Mouse (Mus musculus) mature B cell (primary cell): Measurements from ENCODE around the gene Naaa.

ENCODE experiments used
- in situ Hi-C: fragments of 300-500 bp; cut with MboI; formaldehyde crosslinking; loops from 2 replicates; pipeline ENCODE4 v1.14.3; 2019

The Naaa gene

DNA sequence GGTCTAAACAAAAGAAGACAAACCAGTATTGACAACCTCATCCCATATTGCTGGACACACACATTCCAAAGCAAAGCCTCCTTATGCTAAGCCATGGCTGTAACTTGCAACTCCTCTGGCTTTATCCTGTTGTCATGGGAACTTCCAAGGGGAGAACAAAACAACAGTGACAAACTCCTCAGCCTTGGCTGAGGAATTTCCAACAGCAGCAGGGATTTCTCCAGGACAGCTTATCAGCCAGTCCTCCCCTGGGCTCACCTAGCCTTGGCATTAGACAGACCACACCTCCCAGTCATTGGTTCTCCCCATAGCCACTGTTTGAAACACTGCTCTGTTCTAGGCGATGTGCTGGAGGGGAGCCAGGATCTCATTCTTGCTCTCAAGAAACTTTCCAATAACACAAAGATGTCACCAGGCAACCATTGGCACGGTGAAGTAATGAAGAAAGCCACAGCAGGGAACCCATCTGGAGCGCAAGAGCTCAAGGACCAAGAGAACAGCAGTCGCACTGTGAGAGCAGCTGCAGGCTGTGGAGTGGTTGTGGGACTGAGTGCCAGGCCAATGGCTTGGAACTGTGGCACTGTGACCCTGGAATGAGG, 14.1 kb downstream of the Naaa start:
- in situ Hi-C loops: no loop called here

GRCm38 (mm10) chr5:92262646-92263045, 15.3 kb downstream of the Naaa start:
- in situ Hi-C loops: no loop called here

GRCm38 (mm10) chr5:92256218-92256617, 21.8 kb downstream of the Naaa start, which contains the start of gene Ppef2:
TSS of gene Ppef2 (minus strand) at chr5:92256278.
- in situ Hi-C loops: no loop called here

DNA sequence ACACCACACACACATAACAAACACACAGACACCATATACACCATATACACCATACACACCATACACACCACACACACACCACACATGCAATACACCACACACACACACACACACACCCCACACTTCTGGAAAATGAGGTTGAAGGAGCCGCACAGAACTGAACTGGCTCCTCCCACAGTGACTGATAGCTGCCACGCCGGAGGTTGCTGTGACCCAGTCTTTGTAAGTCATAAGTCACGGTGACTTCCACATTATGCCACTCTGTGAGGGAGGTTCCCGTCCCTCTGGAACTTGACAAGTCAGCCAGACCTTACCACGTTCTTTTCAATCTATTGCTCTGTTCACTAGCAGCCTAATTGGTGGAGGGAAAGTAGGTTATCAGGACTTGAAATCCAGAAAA, 23.5 kb downstream of the Naaa start:
- in situ Hi-C loops: no loop called here

GRCm38 (mm10) chr5:92252797-92253343, 25.1 kb downstream of the Naaa start:
- in situ Hi-C loops: no loop called here

GRCm38 (mm10) chr5:92252031-92252430, 25.9 kb downstream of the Naaa start:
- in situ Hi-C loops: no loop called here

GRCm38 (mm10) chr5:92248614-92249013, 29.4 kb downstream of the Naaa start:
- in situ Hi-C loops: no loop called here

GRCm38 (mm10) chr5:92245483-92245882, 32.5 kb downstream of the Naaa start:
- in situ Hi-C loops: no loop called here

GRCm38 (mm10) chr5:92244900-92245299, 33.1 kb downstream of the Naaa start:
- in situ Hi-C loops: no loop called here

DNA sequence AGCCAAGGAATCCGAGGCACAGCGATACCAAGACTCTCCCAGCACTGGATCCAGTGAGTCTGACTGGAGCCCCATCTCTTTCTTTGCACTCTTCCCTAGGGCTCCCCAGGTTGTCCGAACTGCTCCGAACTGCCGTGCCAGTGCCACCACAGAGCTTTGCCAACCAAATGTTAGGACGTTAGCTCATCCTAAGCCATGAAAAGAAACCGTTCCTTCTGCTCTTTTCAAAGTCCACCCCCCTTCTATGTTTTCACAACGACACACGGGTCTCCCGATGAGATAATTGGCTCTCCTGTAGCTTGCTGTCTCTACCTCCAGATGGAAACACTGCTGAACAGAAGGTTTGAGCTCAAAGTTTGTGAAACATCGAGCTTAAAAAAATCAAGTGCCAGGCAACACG, 37.2 kb downstream of the Naaa start:
- in situ Hi-C loops: no loop called here

DNA sequence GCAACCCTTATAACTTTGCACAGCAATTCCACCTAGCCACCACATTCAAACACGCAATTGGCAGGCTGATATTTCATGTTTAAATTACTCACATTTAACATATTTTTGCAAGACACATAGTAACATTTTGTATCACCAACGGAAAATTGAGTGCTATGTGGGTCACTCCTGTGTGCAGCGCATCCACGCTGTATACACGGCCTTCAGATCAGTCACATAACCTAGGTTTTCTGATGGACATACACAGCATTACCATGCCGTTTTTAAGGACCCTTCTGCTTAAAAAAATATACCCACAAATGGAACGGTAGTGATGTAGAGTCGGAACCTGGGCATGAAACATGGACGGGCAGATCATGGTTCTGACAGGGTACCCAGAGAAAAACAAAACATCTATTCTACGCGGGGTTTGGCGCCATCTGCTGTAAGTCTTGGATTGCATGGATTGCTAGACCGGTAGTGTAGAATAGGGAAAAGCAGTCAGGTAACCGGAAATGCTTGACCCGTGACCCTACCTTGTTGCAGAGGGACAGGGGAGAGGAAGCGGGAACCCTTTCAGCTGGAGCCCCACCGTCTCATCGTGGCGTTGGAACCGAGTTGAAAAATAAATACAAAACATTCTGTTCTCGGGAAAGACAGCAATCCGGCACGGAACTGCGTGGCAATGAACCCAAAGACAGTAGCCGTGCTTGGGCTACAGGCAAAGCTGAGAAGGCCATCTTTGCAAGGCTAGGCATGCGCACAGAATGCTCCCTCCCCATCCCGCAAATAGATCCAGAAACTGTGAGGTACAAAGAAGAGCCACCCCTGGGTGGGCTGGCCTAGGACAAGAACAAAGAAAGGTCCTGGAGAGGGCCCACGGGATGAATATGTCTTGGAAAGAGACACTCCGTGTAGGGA, 38.4 kb downstream of the Naaa start:
- in situ Hi-C loops: no loop called here

- in situ Hi-C loops: no loop called here
Observed at GRCm38 (mm10) chr5:92234939-92235557, 42.9 kb downstream of the Naaa start.

- in situ Hi-C loops: no loop called here
Observed at GRCm38 (mm10) chr5:92233366-92233765, 44.6 kb downstream of the Naaa start.

DNA sequence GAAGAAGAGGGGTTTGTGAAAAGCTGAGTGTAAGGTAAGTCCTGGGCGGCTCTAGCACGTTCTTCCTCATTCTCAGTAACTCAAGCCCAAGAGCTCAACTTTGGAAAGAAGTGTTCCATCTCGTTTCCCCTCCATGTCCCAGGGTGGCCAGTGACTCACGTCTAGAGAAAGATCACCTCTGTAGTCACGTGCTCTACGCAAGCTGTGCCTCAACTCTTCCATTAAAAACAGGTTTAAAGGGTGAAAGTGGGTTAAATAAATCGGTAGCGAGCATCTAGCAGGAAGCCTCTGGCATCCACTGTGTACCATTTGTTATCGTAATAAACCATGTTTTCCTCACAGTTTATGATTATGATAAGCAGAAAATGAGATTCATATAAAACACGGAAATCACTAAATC, 46.1 kb downstream of the Naaa start:
- in situ Hi-C loops: no loop called here

DNA sequence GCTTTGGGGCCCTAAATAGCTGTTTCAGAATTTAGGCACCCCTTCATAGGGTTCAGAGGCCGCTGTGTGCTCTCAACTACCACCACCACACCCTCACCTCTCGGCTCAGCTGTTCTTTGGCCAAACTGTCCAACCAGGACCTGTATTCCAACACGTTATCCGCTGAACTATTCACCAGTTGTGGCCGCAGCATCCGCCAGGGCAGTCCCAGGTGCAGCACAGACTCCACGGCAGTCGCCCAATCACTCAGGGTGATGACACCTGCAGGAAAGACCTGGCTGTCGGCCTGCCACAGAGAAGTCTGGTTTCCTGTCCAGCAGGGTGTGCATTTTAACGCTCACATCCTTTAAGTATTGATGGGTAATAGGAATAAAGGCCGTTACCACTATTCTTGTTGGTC, 47.7 kb downstream of the Naaa start:
- in situ Hi-C loops: no loop called here

DNA sequence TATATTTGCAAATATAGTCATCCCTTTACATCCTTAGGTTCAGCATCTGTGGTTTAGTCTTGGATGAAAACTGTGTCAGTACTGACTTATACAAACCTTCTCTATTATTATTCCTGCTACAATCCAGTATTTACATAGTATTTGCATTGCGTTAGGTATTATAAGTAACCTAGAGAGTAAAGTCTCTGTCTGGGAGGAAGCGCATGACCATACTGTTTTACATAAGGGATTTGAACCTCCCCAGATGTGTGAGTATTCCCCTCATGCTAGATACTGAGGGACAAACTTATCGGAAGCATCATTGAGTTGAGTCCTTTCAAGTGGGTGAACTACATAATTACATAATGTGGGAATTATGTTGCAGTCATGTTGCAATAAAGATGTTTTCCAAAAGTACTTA, 48.5 kb downstream of the Naaa start:
- in situ Hi-C loops: no loop called here

GRCm38 (mm10) chr5:92228776-92229175, 49.2 kb downstream of the Naaa start:
- in situ Hi-C loops: no loop called here

DNA sequence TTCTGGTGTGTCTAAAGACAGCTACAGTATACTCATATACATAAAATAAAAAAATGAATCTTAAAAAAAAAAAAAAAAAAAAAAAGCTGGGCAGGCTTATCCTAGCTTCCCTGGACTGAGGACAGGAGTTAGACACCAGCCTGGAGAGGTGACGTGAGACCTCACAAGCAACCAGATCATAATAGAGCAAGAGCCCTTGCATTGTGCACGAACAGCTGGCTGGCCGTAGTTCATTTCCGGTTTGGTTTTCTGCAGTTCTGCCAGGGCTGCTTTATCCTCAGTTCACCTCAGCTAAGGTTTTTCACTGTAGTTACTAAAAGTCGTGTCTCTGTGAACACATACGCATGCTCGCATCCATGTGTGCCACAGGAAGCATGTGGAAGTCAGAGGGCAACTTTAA, 50.2 kb downstream of the Naaa start:
- in situ Hi-C loops: no loop called here

- in situ Hi-C loops: no loop called here
Observed at GRCm38 (mm10) chr5:92220287-92220902, 57.6 kb downstream of the Naaa start.

DNA sequence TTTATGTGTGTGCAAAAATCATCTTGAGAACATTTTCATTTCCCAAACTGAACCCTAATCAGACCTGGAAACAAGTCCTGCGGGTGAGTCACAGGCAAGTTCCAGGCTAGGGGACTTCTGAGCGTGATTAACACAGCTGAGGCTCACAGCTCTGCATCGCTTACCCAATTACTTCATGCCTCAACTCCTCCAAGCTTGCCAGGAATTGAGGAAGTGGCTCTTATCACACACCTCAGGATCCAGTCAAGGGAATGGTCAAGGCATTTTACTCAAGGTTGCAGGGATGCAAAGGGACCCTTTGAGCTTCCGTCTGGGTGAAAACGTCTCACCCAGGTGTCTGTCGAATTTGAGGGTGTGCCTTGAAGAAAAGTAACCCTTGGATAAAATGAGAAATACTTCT, 58.1 kb downstream of the Naaa start:
- in situ Hi-C loops: no loop called here

DNA sequence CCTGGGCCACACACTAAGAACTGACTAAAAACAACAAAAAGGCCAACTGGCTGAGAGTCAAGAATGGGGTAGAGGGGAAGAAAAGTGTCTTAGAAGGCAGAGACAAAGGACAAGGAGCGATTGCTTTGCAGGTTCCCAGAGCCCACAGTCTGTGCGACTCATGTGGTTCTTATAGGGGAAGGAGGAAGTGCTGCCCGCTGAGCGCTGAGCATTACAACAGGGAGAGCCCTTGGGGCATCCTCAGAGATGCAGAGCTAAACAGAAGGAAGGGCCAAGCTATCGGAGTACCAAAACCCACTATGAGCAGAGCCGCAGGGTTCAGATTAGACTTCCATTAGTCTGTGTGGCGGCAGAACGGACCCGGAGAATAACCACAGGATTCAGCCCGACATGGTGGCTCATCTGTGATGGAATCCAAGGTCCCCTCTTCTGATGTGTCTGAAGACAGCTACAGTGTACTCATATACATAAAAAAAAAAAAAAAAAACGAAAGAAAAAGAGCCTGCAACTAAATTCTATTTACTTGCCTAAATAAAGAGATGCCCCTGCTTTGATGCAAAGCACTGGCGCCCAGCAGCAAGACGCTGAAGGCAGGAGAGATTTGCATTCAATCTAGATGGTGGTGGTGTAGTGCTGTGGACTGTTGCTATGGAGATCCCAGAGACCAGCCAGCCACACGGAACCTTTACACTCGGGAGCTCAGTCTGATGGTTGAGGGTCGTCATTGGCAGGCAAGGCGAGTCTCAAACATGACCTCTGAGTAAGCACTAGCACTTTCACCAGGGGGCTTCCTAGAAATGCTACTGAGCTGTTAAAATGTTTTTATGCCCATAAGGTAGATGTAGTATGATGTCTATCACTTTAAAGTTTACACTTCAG, 58.8 kb downstream of the Naaa start:
- in situ Hi-C loops: no loop called here
